Mouse (Mus musculus) midbrain, embryonic 10.5 days (tissue): ENCODE results near the gene Snx29. TPM values are rescaled to one million over a fixed set of nuclear protein-coding genes. Genes with fewer than 3 reads are reported as not detected.
"Not testable (repeated sequence)": the region's sequence is repeated elsewhere in the genome, so short reads cannot be mapped to it uniquely, and the experiment has no call there.

Experiments
- DNase-seq: peaks from one replicate; pipeline ENCODE4 v3.0.0-alpha.2; 2017; ENCODE audit warnings: low spot score
- H3K27ac ChIP-seq: fragments of 300-500 bp; sonication (generic); replicated peaks from 2 replicates; pipeline ENCODE4 v1.5.1; 2016; ENCODE audit warnings: mild to moderate bottlenecking
- H3K27me3 ChIP-seq: fragments of 300-500 bp; sonication (generic); 2 replicates; pipeline ENCODE4 v1.6.1; 2016; ENCODE audit warnings: low read depth, mild to moderate bottlenecking; ENCODE audit not compliant: poor library complexity, severe bottlenecking
- H3K36me3 ChIP-seq: fragments of 300-500 bp; sonication (generic); 2 replicates; pipeline ENCODE4 v1.6.1; 2016; ENCODE audit warnings: mild to moderate bottlenecking, moderate library complexity
- H3K4me1 ChIP-seq: fragments of 300-500 bp; sonication (generic); 2 replicates; pipeline ENCODE4 v1.6.1; 2016
- H3K4me3 ChIP-seq: fragments of 300-500 bp; sonication (generic); 2 replicates; pipeline ENCODE4 v1.5.1; 2016; ENCODE audit warnings: mild to moderate bottlenecking, moderate library complexity
- H3K9me3 ChIP-seq: fragments of 300-500 bp; sonication (generic); replicated peaks from 2 replicates; pipeline ENCODE4 v1.6.1; 2016; ENCODE audit warnings: mild to moderate bottlenecking
- WGBS: fragments of 180-500 bp; shearing (Covaris S2); methylation state at CpG from one replicate; pipeline ENCODE4 v1.1.7; 2016; 5-methylcytosine and 5-hydroxymethylcytosine counted together
- polyA plus RNA-seq: library from polyadenylated mRNA; unstranded; fragments of >200 nt; fragmentation: Nextera tagmentation; extraction: Ambion mirVana; gene quantifications from 2 replicates; pipeline ENCODE4 v1.2.1, GENCODE M21; 2016

The Snx29 gene
- polyA plus RNA-seq, 1 experiment from 2014 or later: 9.7 TPM

DNA sequence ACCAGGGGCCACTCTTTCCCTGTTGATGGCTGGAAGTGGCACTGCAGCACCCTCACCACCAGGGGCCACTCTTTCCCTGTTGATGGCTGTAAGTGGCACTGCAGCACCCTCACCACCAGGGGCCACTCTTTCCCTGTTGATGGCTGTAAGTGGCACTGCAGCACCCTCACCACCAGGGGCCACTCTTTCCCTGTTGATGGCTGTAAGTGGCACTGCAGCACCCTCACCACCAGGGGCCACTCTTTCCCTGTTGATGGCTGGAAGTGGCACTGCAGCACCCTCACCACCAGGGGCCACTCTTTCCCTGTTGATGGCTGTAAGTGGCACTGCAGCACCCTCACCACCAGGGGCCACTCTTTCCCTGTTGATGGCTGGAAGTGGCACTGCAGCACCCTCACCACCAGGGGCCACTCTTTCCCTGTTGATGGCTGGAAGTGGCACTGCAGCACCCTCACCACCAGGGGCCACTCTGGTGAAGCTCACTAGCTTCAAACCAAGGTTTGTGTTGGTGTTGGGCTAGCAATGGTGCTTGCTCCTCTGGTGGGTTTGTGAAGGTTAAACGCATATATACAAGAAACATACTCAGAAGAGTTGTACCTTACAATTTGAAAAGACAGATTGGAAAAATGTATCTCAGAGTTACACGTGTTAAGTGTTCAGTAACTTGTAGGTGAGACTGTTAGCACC lies 101.0 kb downstream of the Snx29 start:
- H3K9me3 ChIP-seq, H3K27me3 ChIP-seq, H3K4me1 ChIP-seq, H3K4me3 ChIP-seq, H3K36me3 ChIP-seq, H3K27ac ChIP-seq, DNase-seq: not testable (repeated sequence)
- 93% methylated on average over 2 of the region's 2 CpGs for WGBS

DNA sequence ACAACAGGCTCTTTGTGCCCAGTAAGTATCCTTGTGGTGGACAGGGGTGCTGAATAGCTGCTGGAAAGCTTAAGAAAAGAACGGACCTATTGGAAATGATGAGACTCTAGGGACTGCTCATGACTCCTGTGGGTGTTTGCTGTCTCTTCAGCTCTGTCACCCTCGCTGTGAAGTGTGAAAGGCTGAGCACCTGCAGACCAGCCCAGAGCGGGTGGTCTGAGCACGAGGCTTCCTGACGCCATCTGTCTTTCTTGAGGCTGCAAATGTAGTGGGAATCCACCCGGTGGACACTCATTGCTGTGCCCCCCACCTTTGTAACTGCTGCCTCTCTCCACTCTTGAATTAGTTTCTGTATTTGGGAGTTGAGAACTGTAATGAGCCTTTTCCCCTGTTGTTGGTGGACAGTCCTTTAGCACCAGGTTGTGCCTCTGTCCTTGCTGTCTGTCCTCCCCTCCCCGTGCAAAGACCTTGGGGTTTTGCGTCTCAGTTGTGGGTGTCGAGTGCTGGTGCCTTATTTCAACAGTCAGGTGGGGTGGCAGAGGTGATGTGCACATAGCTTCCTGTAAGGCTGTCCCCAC lies 101.9 kb downstream of the Snx29 start:
- H3K36me3 ChIP-seq: peaks cover 10% of the 10 kb centered on the region
- no peak overlapping the region for H3K4me3 ChIP-seq
- H3K4me1 ChIP-seq: no peaks in the 10 kb centered on the region
- H3K27me3 ChIP-seq: no peaks in the 10 kb centered on the region
- 93% methylated on average over 9 of the region's 9 CpGs for WGBS
- DNase-seq: no peak
- H3K27ac ChIP-seq: no peak overlapping the region
- no peaks in the 10 kb centered on the region; the same call in 1 of the 2 replicates for H3K9me3 ChIP-seq

DNA sequence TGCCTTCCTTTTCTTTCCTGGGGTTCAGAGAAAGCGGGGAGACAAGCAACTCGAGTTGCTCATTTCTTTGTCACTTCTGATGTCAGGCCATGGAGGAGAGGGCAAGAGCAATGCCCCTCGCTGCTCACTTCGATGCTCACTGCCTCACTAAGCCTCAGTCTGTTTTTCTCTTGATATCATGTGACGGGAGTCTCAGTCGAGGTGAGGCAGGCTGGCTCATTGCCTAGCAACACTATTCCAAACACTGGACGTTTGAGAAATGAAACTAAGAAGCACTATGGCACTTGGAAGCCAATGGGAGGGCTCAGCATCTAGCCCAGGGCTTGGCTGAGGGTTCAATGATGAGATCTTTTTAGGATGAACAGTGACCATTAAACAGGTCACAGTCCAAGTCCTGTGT lies 102.6 kb downstream of the Snx29 start:
- WGBS: 77% methylated on average over 7 of the region's 7 CpGs
- Histone ChIP-seq H3K27me3 (no peaks in the 10 kb centered on the region), H3K36me3 (peaks cover 10% of the 10 kb centered on the region), H3K9me3 (no peaks in the 10 kb centered on the region; the same call in 1 of the 2 replicates), H3K4me1 (no peaks in the 10 kb centered on the region), H3K4me3 (no peak overlapping the region), H3K27ac (no peak overlapping the region)
- no peak for DNase-seq

DNA sequence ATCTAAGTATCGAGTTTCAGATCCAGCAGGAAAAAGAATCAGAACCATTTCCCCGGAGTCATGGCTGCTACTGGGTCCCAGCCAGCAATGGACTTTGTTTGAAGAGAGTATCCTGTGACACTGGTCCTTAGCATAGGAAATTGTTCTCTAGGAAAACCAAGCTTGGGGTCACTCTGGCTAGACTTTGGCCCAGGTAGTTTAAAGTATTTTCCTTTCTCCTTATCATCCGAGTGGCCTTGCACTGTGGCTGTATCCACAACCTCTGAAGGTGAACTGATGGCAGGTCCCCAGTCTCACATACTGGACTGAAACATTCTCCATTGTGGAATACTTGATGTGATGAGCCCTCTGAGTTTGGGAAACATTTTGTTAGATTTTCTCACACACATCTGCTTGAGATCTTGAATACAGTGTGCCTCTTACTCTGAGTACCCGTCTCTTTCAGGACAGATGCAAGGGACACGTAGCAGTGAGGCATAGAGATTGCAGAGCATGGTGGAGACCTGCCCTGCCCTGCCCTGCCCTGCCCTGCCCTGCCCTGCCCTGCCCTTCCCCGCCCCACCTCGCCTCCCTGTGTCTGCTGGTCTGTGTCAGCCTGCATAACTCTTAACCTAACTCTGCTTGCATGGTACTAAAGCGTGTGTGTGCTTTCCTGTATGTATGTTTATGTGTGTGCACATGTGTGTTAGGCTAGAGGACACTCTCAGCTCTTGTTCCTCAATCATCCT lies 104.3 kb downstream of the Snx29 start:
- DNase-seq: no peak
- H3K27me3 ChIP-seq: no peaks in the 10 kb centered on the region
- H3K36me3 ChIP-seq: peaks cover 8% of the 10 kb centered on the region
- no peaks in the 10 kb centered on the region for H3K4me1 ChIP-seq
- H3K9me3 ChIP-seq: no peaks in the 10 kb centered on the region; the same call in 1 of the 2 replicates
- no peak overlapping the region for H3K4me3 ChIP-seq
- WGBS: 82% methylated on average over 8 of the region's 8 CpGs
- H3K27ac ChIP-seq: no peak overlapping the region

DNA sequence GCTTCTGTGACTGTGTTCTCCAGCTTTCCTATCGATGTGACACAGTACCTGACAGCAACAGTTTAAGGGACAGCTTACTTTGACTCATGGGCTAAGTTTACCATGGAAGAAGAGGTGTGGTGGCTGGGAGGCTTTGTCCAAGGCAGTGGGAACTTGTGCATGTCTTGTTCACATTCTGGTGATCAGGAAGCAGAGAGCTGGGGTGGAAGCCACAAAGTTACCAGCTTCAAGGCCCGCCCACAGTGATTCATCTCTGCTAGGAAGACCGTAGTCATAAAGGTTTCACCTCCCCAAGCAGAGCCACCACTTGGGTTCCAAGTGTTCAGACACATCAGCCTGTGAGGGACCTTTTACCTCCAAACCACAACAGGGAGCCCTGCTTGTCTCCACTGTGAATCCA lies 107.1 kb downstream of the Snx29 start:
- Histone ChIP-seq H3K27me3 (no peaks in the 10 kb centered on the region), H3K27ac (no peak overlapping the region), H3K36me3 (no peaks in the 10 kb centered on the region), H3K9me3 (no peaks in the 10 kb centered on the region), H3K4me1 (no peaks in the 10 kb centered on the region), H3K4me3 (no peak overlapping the region)
- DNase-seq: no peak
- 88% methylated on average over 3 of the region's 3 CpGs for WGBS

DNA sequence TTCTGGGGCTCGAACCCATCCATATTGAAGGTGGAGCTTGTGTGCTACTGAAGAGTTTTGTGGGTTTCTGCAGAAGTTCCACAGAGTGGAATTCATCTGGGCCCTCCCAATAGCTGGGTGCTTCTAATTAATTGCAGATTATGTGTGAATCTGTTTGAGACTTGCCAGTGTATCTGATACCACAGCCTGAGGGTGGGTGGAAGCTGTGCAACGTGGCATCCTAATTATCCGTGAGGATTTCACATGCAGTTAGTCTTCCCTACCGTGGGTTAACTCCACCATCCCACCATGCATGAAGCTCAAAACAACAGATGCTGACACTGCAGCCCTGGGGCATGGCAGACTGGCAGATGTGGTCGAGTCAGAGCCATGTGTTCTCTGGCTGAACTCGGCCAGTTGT lies 107.8 kb downstream of the Snx29 start:
- H3K36me3 ChIP-seq: no peaks in the 10 kb centered on the region
- H3K9me3 ChIP-seq: no peaks in the 10 kb centered on the region
- H3K27ac ChIP-seq: no peak overlapping the region
- no peak overlapping the region for H3K4me3 ChIP-seq
- DNase-seq: no peak
- 88% methylated on average over 6 of the region's 6 CpGs for WGBS
- no peaks in the 10 kb centered on the region for H3K4me1 ChIP-seq
- no peaks in the 10 kb centered on the region for H3K27me3 ChIP-seq

DNA sequence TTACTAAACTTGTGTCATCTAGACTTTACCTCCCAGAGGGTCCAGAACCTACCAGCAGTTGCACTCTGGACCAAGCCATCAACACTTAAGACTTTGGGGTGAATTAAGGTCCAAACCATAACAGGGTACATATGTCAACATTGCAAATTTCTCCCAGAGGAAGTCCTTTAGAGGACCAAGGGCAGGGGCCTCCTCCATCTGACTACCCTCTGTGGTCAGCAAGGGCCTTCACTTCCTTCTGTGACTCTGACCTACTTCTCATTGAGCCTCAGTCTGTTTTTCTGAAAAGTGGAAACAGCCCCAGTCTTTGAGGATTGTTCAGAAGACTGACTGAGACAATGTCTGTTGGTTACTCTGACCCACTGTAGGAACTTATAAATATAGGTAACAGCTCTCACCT lies 111.1 kb downstream of the Snx29 start:
- Histone ChIP-seq H3K4me3 (no peak overlapping the region), H3K4me1 (no peaks in the 10 kb centered on the region), H3K27ac (no peak overlapping the region), H3K36me3 (no peaks in the 10 kb centered on the region), H3K9me3 (no peaks in the 10 kb centered on the region), H3K27me3 (no peaks in the 10 kb centered on the region)
- no peak for DNase-seq

DNA sequence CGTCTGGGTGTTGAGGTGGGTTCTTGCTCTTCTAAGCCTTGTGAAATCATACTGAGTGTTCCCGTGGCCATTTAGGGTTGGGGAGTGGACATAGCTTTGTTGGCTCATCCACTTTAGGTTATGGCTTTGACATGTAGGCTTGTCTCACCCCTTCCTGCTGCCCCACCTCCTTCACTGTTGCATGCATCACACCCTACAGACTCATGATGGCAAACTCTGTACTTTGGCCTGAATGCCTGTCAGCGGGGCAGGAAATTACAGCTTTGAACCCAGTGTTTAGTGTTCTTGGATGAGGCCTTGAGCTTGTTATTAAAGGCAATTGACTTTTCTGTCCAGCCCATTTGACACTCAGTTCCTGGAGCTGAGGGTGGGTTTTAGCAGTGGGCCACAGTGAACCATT lies 114.9 kb downstream of the Snx29 start:
- no peaks in the 10 kb centered on the region for H3K4me1 ChIP-seq
- WGBS: 87% methylated on average over 3 of the region's 3 CpGs
- H3K4me3 ChIP-seq: no peak overlapping the region
- no peaks in the 10 kb centered on the region for H3K36me3 ChIP-seq
- no peaks in the 10 kb centered on the region for H3K9me3 ChIP-seq
- no peaks in the 10 kb centered on the region for H3K27me3 ChIP-seq
- no peak overlapping the region for H3K27ac ChIP-seq
- DNase-seq: no peak

DNA sequence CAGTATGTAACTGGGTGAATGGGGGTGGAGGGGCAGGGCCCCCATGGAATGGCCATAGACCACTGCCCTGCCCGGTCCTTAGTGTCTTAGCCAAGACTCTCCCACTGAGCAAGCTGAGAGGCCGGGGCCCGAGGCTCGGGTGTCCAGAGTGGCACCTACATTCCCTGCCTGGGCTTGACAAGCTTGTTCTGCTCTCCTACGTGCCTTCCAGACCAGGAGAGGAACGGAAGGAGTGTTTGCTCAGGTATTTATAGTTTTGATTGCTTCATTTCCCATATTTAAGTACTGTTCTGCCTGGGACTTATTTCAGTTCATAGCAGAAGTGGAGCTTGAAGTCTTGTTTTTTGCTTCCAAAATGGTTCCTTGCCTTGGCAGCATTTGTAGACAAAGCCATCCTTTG lies 116.7 kb downstream of the Snx29 start:
- Histone ChIP-seq H3K27ac (no peak overlapping the region), H3K27me3 (no peaks in the 10 kb centered on the region), H3K4me3 (no peak overlapping the region), H3K9me3 (no peaks in the 10 kb centered on the region), H3K36me3 (no peaks in the 10 kb centered on the region), H3K4me1 (no peaks in the 10 kb centered on the region)
- DNase-seq: no peak
- WGBS: 87% methylated on average over 6 of the region's 6 CpGs

DNA sequence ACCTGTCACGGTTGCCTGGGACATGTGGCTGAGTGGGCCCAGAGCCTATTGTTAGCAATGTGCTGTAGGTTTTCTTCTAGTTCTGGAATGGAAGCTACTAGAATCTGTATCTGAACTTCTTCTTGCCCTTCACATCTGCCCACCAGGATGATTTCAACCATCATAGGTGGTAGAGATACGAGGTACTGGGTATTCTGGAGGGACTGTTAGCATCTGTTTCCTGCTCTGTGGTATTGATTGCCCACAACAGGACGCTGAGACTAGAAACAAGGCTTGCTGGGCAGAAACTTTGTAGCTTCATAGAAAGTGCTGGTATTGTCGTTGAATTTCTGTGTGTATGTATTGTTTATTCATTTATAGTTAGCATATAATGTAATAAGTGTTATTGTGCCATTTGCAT lies 118.9 kb downstream of the Snx29 start:
- Histone ChIP-seq H3K4me3 (no peak overlapping the region), H3K27me3 (no peaks in the 10 kb centered on the region), H3K36me3 (no peaks in the 10 kb centered on the region), H3K9me3 (no peaks in the 10 kb centered on the region), H3K27ac (no peak overlapping the region), H3K4me1 (no peaks in the 10 kb centered on the region)
- DNase-seq: no peak
- WGBS: 81% methylated on average over 4 of the region's 4 CpGs

DNA sequence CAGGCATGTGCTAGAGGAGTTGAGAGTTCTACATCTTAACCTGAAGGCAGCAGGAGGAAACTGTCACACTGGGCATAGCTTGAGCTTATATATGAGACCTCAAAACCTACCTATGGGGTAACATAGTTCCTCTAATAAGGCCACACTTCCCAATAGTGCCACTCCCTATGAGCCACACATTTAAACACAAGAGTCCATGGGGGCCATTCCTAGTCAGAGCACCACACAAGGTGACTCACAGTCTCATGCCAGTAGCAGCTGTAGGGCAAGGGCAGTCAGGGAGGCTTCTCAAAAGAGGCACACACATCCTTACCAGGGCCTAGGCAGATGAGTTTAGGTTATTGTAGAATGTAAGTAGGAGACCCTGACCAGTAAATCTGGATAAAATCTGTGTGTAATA lies 119.8 kb downstream of the Snx29 start:
- no peak for DNase-seq
- no peaks in the 10 kb centered on the region for H3K4me1 ChIP-seq
- no peak overlapping the region for H3K27ac ChIP-seq
- peaks cover 5% of the 10 kb centered on the region for H3K36me3 ChIP-seq
- no peaks in the 10 kb centered on the region for H3K27me3 ChIP-seq
- no peaks in the 10 kb centered on the region for H3K9me3 ChIP-seq
- no peak overlapping the region for H3K4me3 ChIP-seq

DNA sequence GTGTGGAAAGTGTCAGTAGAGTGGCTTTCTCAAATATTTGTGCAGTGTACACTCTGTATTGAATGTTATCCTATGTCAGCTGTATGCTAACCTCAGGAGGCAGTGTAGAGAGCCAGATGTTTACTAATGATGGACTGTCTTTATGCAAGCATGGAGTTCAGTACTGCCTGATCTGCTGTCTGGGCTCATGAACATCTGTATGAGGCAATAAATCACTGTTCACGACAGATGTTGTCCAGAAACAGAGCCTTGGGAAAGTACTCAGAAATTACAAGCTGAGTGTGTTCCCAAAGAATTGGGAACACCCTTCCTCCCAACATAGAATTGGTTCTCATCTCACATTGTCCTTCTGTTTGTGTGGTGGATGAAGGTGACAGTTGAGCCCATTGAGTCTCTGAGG lies 121.9 kb downstream of the Snx29 start:
- 88% methylated on average over 1 of the region's 1 CpGs for WGBS

DNA sequence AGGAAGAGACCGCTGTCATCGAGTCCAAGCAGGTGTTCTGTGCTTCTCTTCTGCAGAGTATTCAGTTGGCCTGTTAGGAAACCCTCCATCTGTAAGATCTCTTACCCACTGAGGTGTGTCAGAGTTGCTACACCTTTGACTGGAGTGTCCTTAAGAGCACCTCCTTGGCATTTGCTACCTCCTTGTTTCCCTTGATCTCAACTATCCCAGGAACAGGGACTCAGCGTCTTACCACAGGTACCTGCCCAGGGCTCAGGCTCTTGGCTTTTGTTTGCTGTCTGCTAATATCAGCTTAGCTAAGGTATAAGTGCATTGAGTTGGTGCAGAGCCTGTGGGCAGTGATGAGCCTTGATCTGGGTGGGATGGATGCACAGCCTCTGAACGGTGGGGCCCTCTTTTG lies 124.3 kb downstream of the Snx29 start:
- Histone ChIP-seq H3K27ac (no peak overlapping the region), H3K9me3 (no peaks in the 10 kb centered on the region), H3K27me3 (no peaks in the 10 kb centered on the region), H3K4me3 (no peak overlapping the region), H3K4me1 (no peaks in the 10 kb centered on the region), H3K36me3 (peaks cover 8% of the 10 kb centered on the region)
- 91% methylated on average over 4 of the region's 4 CpGs for WGBS
- no peak for DNase-seq

More for the DNA sequence above, 121.9 kb downstream of the Snx29 start:
- DNase-seq: no peak
- no peaks in the 10 kb centered on the region for H3K27me3 ChIP-seq
- no peaks in the 10 kb centered on the region for H3K4me1 ChIP-seq
- no peak overlapping the region for H3K27ac ChIP-seq
- no peak overlapping the region for H3K4me3 ChIP-seq
- peaks cover 5% of the 10 kb centered on the region for H3K36me3 ChIP-seq
- no peaks in the 10 kb centered on the region for H3K9me3 ChIP-seq
